1 mouse cellular context compared by ENCODE assay signal in the genomic region with DNA sequence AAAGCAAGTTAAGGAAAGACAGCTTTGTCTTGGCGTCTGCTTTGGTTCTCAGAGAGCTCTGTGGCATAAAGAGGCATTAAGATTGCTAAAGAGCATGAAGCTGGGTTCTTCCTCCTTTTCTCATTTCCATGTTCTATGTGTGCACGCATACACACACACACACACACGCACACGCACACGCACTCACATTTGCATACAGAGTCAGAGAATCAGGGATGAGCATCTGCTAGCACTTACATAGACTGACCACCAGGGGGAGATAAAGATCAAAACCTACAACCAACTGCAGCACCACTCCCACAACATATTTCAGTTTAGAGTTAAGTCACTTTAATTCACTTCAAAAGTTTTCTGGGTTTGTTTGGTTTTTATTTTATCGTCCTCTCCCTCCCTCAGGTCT.
TF ChIP-seq lines count a peak whose summit lies in the region.

No protein-coding gene starts in this region.

TF ChIP-seq in MEL, 35 proteins besides CTCF, POLR2A, EP300 and RAD21:
- TF ChIP-seq MAZ (IDR thresholded peaks at IDR 0.05; ENCODE audit: low read depth, low read length) (no peak), BHLHE40 (IDR thresholded peaks at IDR 0.05; ENCODE audit: borderline replicate concordance, low read depth, low read length) (no peak), ZC3H11A (IDR thresholded peaks at IDR 0.05; ENCODE audit: low read depth, low read length) (peak; percentile 75), ETS1 (IDR thresholded peaks at IDR 0.05; ENCODE audit: low read depth, low read length) (0 out of 2 replicates have a peak, but pooled peaks have one; percentile 40), NELFE (IDR thresholded peaks at IDR 0.05; ENCODE audit: low read depth, low read length) (no peak), TBP (IDR thresholded peaks at IDR 0.05; ENCODE audit: low read depth, low read length) (peak; percentile 43; the same call in 1 of the 2 replicates), RCOR1 (IDR thresholded peaks at IDR 0.05; ENCODE audit: low read depth, low read length) (0 out of 2 replicates have a peak, but pooled peaks have one; percentile 5), MAX (IDR thresholded peaks at IDR 0.05; ENCODE audit: low read length) (0 out of 2 replicates have a peak, but pooled peaks have one; percentile 22), NRF1 (IDR thresholded peaks at IDR 0.05; ENCODE audit: insufficient read depth, low read depth, low read length, poor library complexity, severe bottlenecking) (0 out of 2 replicates have a peak, but pooled peaks have one; percentile 13), SMC3 (IDR thresholded peaks at IDR 0.05; ENCODE audit: low read depth, low read length) (peak; percentile 88), TAL1 (IDR thresholded peaks at IDR 0.05; ENCODE audit: low read length) (no peak)
TF ChIP-seq in MEL: peak in this region for 7.
